Mouse (Mus musculus) heart, embryonic 13.5 days (tissue): ENCODE data around the gene Grin1. TPM values are rescaled to one million over a fixed set of nuclear protein-coding genes. Genes with fewer than 3 reads are reported as not detected.
A peak's percentile ranks its signal among the peaks of the same experiment; 100 is the strongest.

Experiments
- ATAC-seq: fragments of 200-750 bp; cut with Nextera tagmentation; 2 replicates; pipeline ENCODE4 v1.8.0; 2017; ENCODE audit warnings: moderate TSS enrichment; ENCODE audit not compliant: insufficient number of reproducible peaks, low FRiP score, low TSS enrichment; ENCODE audit errors: extremely low read depth
- H3K27ac ChIP-seq: fragments of 300-500 bp; sonication (generic); replicated peaks from 2 replicates; pipeline ENCODE4 v1.5.1; 2015; ENCODE audit warnings: moderate library complexity, mild to moderate bottlenecking, inconsistent platforms
- H3K27me3 ChIP-seq: fragments of 300-500 bp; sonication (generic); replicated peaks from 2 replicates; pipeline ENCODE4 v1.6.1; 2015; ENCODE audit warnings: mild to moderate bottlenecking, inconsistent platforms
- H3K36me3 ChIP-seq: fragments of 300-500 bp; sonication (generic); 2 replicates; pipeline ENCODE4 v1.6.1; 2015; ENCODE audit warnings: mild to moderate bottlenecking, inconsistent platforms
- H3K4me1 ChIP-seq: fragments of 300-500 bp; sonication (generic); 2 replicates; pipeline ENCODE4 v1.6.1; 2015; ENCODE audit warnings: inconsistent platforms
- H3K4me2 ChIP-seq: fragments of 300-500 bp; sonication (generic); 2 replicates; pipeline ENCODE4 v1.6.1; 2015; ENCODE audit warnings: inconsistent platforms, mild to moderate bottlenecking, moderate library complexity
- H3K4me3 ChIP-seq: fragments of 300-500 bp; sonication (generic); 2 replicates; pipeline ENCODE4 v1.5.1; 2015; ENCODE audit warnings: moderate library complexity, mild to moderate bottlenecking, inconsistent platforms
- H3K9ac ChIP-seq: fragments of 300-500 bp; sonication (generic); 2 replicates; pipeline ENCODE4 v1.6.1; 2015; ENCODE audit warnings: inconsistent platforms, mild to moderate bottlenecking, moderate library complexity
- H3K9me3 ChIP-seq: fragments of 300-500 bp; sonication (generic); 2 replicates; pipeline ENCODE4 v1.6.1; 2016; ENCODE audit warnings: inconsistent platforms
- WGBS: fragments of 180-500 bp; shearing (Covaris S2); methylation state at CpG from one replicate; pipeline ENCODE4 v1.1.7; 2015; ENCODE audit warnings: mixed read lengths; 5-methylcytosine and 5-hydroxymethylcytosine counted together
- polyA plus RNA-seq: library from polyadenylated mRNA; unstranded; fragments of >200 nt; fragmentation: Nextera tagmentation; extraction: Ambion mirVana; gene quantifications from 2 replicates; pipeline ENCODE4 v1.2.1, GENCODE M21; 2015

Gene Grin1
- polyA plus RNA-seq, result 0.09 and 0.16 TPM in 2 replicates

DNA sequence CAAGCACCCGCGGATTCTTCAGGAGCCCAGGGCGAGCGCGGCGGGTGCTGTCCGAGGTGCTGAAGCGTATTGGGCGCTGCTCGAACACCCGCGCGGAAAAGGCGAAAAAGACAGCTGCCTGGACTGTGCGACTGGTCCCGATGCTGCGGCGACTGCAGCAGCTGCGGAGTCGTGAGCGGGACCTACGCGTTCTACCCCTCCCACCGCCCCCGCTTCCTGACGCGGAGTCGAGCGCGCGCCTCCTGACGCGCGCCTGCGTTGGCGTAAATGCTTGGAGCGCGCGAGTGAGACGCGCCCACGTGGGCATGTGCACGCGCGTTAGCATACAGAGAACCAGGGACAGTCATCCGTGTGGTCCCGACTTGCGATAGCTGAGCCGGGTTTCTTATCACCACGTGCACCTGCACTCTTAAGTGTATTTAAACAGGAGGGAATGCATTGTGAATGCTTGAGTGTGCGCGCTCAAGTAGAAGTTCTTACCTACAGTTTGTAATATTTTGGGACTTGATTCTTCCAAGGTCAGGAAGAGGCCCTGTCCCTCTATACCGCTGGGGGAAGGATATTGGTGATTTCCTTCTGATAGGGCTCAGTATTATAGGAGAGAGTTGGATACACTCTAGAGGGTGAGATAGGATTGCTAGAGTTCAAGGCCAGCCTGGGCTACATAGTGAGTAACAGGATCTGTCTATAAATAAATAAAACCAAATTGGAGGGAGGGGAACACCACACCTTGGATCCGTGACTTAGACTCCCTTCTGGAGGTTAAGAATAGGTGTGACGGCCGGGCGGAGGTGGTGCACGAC, at the start of gene Grin1:
Gene Grin1 (minus strand): TSS at position 217 of the 803 bp plus-strand sequence.
- 8% methylated on average over 58 of the region's 58 CpGs for whole genome bisulfite sequencing
- H3K9ac ChIP-seq, result no peak within 1 kb of the TSS
- H3K27me3 ChIP-seq, result peaks cover 93% of the 10 kb centered on the region
- H3K9me3 ChIP-seq, result no peaks in the 10 kb centered on the region
- H3K27ac ChIP-seq, result no peak within 1 kb of the TSS
- H3K4me3 ChIP-seq, result peak within 1 kb of the TSS; percentile 38
- H3K4me2 ChIP-seq, result peak within 1 kb of the TSS; percentile 64
- no peaks in the 10 kb centered on the region for H3K36me3 ChIP-seq
- peaks cover 3% of the 10 kb centered on the region; the same call in 1 of the 2 replicates for H3K4me1 ChIP-seq
- ATAC-seq, result no peak

DNA sequence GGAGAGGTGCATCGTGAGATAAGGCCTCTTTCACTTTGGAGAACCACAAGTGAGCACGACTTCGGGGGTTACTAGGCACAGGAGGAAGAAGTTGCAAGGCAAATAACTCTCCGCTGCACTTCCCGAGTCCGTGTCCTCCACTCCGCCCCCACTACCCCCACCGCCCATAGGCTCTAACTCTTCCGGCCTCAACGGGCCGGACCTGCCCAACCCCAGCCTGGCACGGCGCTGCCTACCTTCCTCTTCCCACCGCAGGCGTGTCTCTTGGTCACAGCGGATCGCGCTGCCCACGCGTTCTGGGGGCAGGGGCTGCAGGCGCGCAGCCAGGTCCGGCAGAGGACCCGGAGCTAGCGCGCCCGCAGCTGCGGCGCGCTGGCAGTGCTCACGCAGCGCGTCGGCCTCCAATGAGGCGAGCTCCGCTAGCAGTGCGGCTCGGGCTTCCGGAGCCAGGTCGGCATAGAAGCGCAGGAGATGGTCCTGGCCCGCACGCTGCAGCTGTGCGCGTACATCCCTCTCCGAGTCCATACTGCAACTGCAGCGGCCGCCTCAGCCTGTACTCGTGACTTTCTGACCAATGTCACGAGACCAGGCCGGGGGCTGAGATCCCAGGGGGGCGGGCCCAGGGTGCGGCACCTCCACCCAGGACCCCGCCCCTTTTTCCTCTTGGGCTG, 46.2 kb upstream of the Grin1 start, which contains the start of gene Uap1l1:
Gene Uap1l1 (minus strand): TSS at position 592 of the 671 bp plus-strand sequence.
- Histone ChIP-seq H3K4me1 (peaks cover 10% of the 10 kb centered on the region), H3K4me3 (peak within 1 kb of the TSS; percentile 71), H3K27ac (no peak within 1 kb of the TSS; the same call in 1 of the 2 replicates), H3K36me3 (no peaks in the 10 kb centered on the region), H3K9ac (peak within 1 kb of the TSS; percentile 87), H3K27me3 (peaks cover 52% of the 10 kb centered on the region), H3K9me3 (no peaks in the 10 kb centered on the region), H3K4me2 (peak within 1 kb of the TSS; percentile 96)
- peak; percentile 77 for ATAC-seq
- under 1% methylated on average over 54 of the region's 54 CpGs for WGBS

DNA sequence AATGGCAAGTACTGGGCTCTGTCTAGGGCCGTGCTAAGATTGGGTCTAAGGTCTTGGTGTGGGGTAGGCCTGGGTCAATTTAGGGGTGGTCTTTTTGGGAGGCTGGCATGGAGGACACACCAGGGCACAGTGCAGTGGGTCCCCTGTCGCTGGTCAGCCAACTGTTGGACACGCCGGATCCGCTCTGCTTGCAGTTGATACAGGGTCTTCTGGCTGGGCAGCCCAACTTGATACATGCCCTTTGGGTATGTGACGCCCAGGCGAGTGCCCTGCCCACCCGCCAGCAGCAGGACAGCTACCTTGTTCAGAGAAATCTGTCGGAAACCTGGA, 45.7 kb upstream of the Grin1 start:
- H3K4me2 ChIP-seq, result peak overlapping the region; percentile 96
- H3K9me3 ChIP-seq, result no peaks in the 10 kb centered on the region
- H3K4me1 ChIP-seq, result peaks cover 10% of the 10 kb centered on the region
- H3K36me3 ChIP-seq, result 0 out of 2 replicates have a peak, but pooled peaks cover 3% of the 10 kb centered on the region
- H3K4me3 ChIP-seq, result peak overlapping the region; percentile 71
- H3K27ac ChIP-seq, result no peak overlapping the region
- WGBS, result 32% methylated on average over 9 of the region's 9 CpGs
- peak overlapping the region; percentile 87 for H3K9ac ChIP-seq
- H3K27me3 ChIP-seq, result peaks cover 48% of the 10 kb centered on the region
- ATAC-seq, result no peak

DNA sequence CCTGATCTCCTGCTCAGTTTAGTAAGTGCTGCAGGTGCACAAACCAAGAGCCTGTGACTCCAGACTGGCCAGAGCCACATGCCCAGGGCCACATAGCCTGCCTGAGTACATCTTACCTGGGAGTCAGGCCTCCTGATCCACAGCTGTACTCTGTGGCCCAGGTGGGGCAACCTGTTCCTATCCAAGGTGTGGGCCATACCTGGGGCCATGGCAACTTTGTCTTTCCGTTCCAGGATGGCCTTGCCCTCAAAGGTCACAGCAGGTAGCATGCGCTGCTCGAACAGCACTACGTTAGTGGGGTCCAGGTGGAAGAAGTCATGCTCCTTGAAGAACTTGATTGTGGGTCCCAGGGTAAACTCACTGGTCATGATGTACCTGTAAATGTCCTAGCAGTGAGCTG, 45.3 kb upstream of the Grin1 start:
- H3K4me3 ChIP-seq, result peak overlapping the region; percentile 71
- H3K27me3 ChIP-seq, result peaks cover 47% of the 10 kb centered on the region
- H3K4me1 ChIP-seq, result peaks cover 10% of the 10 kb centered on the region
- no peak for ATAC-seq
- no peak overlapping the region for H3K27ac ChIP-seq
- H3K4me2 ChIP-seq, result peak overlapping the region; percentile 96
- H3K9ac ChIP-seq, result no peak overlapping the region; the same call in 1 of the 2 replicates
- H3K36me3 ChIP-seq, result 0 out of 2 replicates have a peak, but pooled peaks cover 5% of the 10 kb centered on the region
- WGBS, result 89% methylated on average over 4 of the region's 4 CpGs
- no peaks in the 10 kb centered on the region for H3K9me3 ChIP-seq

DNA sequence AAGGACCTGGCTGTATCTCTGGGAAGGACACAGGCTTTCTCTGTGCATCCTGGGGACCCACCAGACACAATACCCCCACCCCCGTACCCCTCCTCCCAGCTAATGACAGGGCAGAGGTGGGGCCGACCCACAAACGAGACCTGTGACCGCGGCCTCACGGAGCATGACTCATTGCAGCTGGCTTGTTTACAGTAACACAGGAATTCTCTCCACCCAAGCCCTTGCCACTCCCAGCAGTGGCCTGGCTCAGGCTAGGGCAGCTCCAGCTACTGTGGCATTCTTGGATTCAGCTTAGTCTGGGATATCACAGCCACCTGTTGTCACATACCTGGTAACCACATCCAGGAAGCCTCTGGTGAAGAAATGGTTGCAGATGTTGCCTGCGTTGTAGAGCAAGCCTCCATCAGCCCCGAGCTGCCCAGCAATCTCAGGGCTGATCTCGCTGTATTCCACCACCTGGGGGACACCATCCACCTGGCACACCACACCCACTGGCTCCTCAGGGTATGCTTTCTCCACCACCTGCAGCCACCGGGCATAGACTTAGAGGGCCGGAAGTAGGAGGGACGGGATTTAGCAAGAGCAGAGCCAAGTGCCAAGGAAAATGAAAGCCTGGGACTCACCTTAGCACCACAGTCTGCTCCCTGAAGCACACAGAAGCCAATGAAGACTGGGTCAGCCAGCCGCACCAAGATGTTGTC, 44.6 kb upstream of the Grin1 start:
- no peak overlapping the region for H3K9ac ChIP-seq
- 56% methylated on average over 13 of the region's 13 CpGs for WGBS
- no peak for ATAC-seq
- peaks cover 10% of the 10 kb centered on the region for H3K4me1 ChIP-seq
- H3K27me3 ChIP-seq, result peaks cover 43% of the 10 kb centered on the region
- H3K36me3 ChIP-seq, result 0 out of 2 replicates have a peak, but pooled peaks cover 5% of the 10 kb centered on the region
- 0 out of 2 replicates have a peak overlapping the region, but pooled peaks have one; percentile 71 for H3K4me3 ChIP-seq
- no peaks in the 10 kb centered on the region for H3K9me3 ChIP-seq
- no peak overlapping the region for H3K4me2 ChIP-seq
- no peak overlapping the region for H3K27ac ChIP-seq

DNA sequence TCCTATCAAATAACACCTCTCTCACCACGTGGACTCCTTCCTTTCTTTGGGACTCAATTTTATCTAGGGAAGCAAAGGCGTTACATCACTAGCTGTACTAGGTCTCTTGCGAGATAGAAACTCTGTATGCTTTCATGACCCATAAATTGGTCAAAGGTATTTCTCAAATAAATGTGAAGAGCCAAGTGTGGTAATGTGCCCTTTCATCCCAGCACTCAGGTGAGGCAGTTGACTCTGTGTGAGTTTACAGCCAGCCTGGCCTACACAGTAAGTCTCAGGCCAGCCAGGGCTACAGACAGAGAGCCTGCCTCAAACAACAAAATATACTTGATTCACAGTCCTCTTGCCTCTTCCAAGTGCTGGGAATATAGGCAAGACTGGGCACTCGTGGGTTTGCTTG, 40.9 kb upstream of the Grin1 start:
- H3K27ac ChIP-seq, result no peak overlapping the region
- WGBS, result 61% methylated on average over 4 of the region's 4 CpGs

DNA sequence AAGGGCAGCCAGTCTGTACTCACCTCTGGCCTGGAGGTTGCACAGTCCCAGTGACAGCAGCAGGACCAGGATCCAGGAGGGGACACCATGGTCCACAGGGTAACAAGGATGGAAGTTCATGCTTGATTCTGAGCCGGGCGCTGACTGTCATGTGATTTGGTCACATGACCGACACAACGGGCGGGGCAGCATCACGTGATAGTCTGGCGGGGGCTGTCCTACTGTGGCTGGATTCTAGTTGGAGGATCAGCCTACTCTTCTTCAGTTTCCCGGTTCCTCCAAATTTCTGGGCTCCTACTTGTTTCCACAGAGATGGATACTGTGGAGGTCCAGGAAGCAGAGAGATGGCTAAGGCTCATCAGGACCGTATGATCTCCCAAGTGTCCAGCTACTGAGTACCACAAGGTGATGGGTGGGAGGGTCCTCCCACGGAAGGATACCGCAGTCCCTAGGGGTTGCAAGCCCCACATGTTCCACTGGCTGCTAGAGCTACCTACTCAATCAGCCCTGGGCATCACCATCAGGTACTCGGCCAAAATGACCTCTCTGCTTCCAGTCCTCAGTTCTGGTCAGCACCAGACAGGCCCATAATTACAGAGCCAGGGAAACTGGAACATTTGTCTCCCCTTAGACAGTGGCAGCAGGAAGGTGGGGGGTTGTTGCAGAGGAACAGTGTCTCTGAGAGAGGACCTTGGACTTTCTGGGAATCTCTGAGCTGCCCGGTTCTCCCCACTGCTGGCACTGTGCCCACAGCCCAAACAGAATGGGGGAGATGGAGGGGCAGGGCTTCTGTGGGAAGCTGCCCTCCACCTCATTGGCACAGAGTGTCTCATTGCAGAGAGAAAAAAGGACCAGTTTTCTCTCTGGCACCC, 37.5 kb upstream of the Grin1 start, which contains the start of gene Dpp7:
Gene Dpp7 (minus strand): TSS at position 152 of the 872 bp plus-strand sequence.
- 6% methylated on average over 13 of the region's 13 CpGs for WGBS
- Histone ChIP-seq H3K9ac (peak within 1 kb of the TSS; percentile 75), H3K9me3 (no peaks in the 10 kb centered on the region), H3K36me3 (peaks cover 28% of the 10 kb centered on the region), H3K4me3 (peak within 1 kb of the TSS; percentile 56), H3K4me2 (peak within 1 kb of the TSS; percentile 88), H3K27ac (peak within 1 kb of the TSS; percentile 9; the same call in 1 of the 2 replicates), H3K4me1 (peaks cover 20% of the 10 kb centered on the region), H3K27me3 (no peaks in the 10 kb centered on the region)
- ATAC-seq, result peak; percentile 64

More for the DNA sequence above, 40.9 kb upstream of the Grin1 start:
- Histone ChIP-seq H3K4me3 (no peak overlapping the region), H3K27me3 (peaks cover 17% of the 10 kb centered on the region), H3K9me3 (no peaks in the 10 kb centered on the region), H3K36me3 (0 out of 2 replicates have a peak, but pooled peaks cover 5% of the 10 kb centered on the region), H3K4me2 (no peak overlapping the region), H3K9ac (no peak overlapping the region), H3K4me1 (peaks cover 26% of the 10 kb centered on the region)
- no peak for ATAC-seq

DNA sequence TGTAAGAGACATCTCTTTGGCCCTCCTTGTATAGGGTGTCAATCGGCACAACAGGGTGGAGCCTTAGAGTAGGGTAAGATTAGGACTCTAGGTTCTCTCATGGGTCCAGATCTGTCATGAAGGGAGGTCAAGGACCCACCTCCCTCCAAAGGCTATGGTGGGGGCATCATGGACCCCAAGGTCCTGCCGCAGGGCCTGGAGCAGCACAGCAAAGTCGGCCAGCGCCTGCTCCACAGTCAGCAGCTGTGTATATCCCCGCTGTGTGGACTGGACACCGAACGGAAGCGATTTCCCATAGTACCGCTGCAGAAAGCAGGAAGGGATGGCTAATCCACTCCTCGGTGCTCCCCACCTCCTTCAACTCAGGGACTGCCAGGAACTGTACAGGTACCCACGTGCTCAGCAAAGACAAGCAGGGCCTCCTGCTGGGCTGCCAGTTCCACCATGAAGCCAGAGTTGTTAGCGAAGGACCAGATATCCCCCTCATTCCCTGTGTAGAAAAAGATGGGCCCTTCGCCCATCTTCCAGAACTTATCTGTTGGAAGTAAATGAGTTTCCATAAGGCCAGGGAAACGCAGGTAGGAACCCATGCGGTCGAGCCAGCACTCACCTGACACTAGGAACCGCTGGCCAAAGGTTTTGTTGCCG, 36.6 kb upstream of the Grin1 start:
- Histone ChIP-seq H3K4me1 (peaks cover 20% of the 10 kb centered on the region), H3K36me3 (peaks cover 37% of the 10 kb centered on the region), H3K4me3 (peak overlapping the region; percentile 56), H3K9me3 (no peaks in the 10 kb centered on the region), H3K4me2 (peak overlapping the region; percentile 88), H3K27me3 (no peaks in the 10 kb centered on the region), H3K27ac (0 out of 2 replicates have a peak overlapping the region, but pooled peaks have one; percentile 9), H3K9ac (peak overlapping the region; percentile 75)
- WGBS, result 31% methylated on average over 18 of the region's 18 CpGs
- 0 out of 2 replicates have a peak, but pooled peaks have one; percentile 15 for ATAC-seq

DNA sequence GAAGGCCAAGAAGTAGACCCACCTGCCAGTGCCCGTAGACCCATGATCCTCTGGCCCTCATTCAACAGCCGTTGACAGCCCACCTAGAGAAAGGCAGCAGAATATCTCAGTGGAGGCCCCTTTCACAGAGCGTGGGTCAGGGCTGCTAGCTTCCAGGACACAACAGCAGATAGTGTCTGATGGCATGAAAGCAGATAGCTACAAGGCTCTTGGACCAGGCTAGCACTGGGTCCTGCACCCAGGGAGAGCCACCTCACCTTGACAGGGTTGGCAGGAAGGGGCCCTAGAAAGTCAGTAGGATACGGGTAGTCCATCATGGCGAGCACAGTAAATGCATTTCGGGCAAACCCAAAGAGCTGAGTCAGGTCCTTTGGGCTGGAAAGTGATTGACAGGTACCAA, 35.2 kb upstream of the Grin1 start:
- peaks cover 45% of the 10 kb centered on the region for H3K36me3 ChIP-seq
- no peak overlapping the region for H3K9ac ChIP-seq
- peaks cover 20% of the 10 kb centered on the region for H3K4me1 ChIP-seq
- H3K9me3 ChIP-seq, result no peaks in the 10 kb centered on the region
- ATAC-seq, result no peak
- no peak overlapping the region for H3K27ac ChIP-seq
- WGBS, result 77% methylated on average over 6 of the region's 6 CpGs
- no peaks in the 10 kb centered on the region for H3K27me3 ChIP-seq
- no peak overlapping the region for H3K4me2 ChIP-seq
- peak overlapping the region; percentile 56; the same call in 1 of the 2 replicates for H3K4me3 ChIP-seq

DNA sequence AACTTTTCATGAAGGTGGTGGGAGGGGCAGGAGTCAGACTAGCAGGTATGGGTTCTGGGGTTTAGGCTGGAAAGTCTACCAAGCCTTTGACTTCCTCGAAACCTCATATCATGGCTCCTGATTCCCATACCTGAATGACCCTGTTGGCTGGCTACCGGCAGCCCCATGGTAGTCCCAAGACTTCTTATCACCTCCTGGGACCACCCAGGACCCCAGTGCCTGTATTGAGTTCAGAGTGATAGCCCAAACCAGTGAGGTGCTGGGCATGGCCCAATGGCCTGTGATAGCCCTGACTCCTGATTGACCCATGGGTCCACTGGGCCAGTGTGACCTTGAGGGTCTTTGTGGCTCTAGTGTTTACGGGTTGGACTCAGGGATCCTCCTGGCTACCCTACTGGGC, 31.7 kb upstream of the Grin1 start:
- Histone ChIP-seq H3K4me1 (peaks cover 7% of the 10 kb centered on the region), H3K9me3 (no peaks in the 10 kb centered on the region), H3K27ac (no peak overlapping the region), H3K4me3 (no peak overlapping the region), H3K36me3 (peaks cover 80% of the 10 kb centered on the region), H3K9ac (no peak overlapping the region), H3K27me3 (no peaks in the 10 kb centered on the region), H3K4me2 (no peak overlapping the region)
- ATAC-seq, result no peak
- 91% methylated on average over 3 of the region's 3 CpGs for WGBS
